Mouse (Mus musculus) lung, postnatal 0 days (tissue): ENCODE measurements around the gene Zfp775.

ENCODE experiments used
- CTCF ChIP-seq: IDR thresholded peaks from 2 replicates; pipeline ENCODE4 v1.5.1; 2016; ENCODE audit warnings: antibody characterized with exemption, mild to moderate bottlenecking
- EP300 ChIP-seq: IDR thresholded peaks from 2 replicates; pipeline ENCODE4 v1.6.1; 2016; ENCODE audit warnings: antibody characterized with exemption, mild to moderate bottlenecking, control low read depth

DNA sequence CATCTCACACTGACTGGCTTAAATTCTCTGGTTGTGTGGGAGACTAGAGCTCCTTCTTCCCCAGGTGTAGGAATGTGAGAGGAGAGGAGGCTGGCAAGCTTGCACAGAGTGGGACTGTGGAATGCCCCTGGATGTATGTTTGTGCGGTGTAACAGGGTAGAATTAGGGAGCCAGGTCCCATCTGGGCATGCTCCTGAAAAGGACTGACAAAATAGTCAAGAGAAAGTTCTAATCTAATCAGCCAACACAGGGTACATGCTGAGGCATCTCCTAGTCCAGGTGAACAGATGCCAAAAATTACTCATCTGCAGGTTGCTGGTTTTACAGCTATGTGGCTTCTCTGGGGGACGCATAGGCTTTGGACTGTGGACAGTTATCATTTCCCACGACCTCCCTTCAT, 45.9 kb upstream of the Zfp775 start:
- TF ChIP-seq CTCF = no peak
- TF ChIP-seq EP300 = no peak
